Comparison of ENCODE assay signal across 8 mouse cellular contexts in genomic region chr9:19621843-19622822, GRCm38 (mm10). TPM values are rescaled to one million over a fixed set of nuclear protein-coding genes. Genes with fewer than 3 reads are reported as not detected.
DNase-seq lines count a peak whose midpoint lies in the region; ATAC-seq and TF ChIP-seq lines count a peak whose summit lies in the region.

TSS of gene Zfp317 (plus strand) at chr9:19622102.

- H3K4me3 ChIP-seq in G1E (ENCODE audit: low read depth, low read length): peak within 1 kb of the TSS; percentile 71
- H3K4me3 ChIP-seq in forebrain, embryonic 16.5 days (replicated peaks; ENCODE audit: low read length): peak within 1 kb of the TSS; percentile 58
- H3K4me3 ChIP-seq in layer of hippocampus, adult 2 months: peak within 1 kb of the TSS; percentile 75
- peak within 1 kb of the TSS; percentile 57 for H3K4me3 ChIP-seq in lung, embryonic 14.5 days (ENCODE audit: low read depth, low read length)
- H3K4me3 ChIP-seq in olfactory bulb, adult 2 months (ENCODE audit: insufficient read depth, low read depth, low read length): peak within 1 kb of the TSS; percentile 94
- H3K4me3 ChIP-seq in thymus, adult 2 months (ENCODE audit: control insufficient read depth, insufficient read depth, low read length): peak within 1 kb of the TSS; percentile 52

- peak; percentile 90 for ATAC-seq in G1E (ENCODE audit: extremely low read depth, insufficient number of reproducible peaks, low FRiP score, poor library complexity, severe bottlenecking)
- peak; percentile 97 for ATAC-seq in forebrain, embryonic 16.5 days
- peak; percentile 98 for ATAC-seq in lung, embryonic 14.5 days (ENCODE audit: insufficient read depth)

- H3K4me2 ChIP-seq in forebrain, embryonic 16.5 days (ENCODE audit: low read length): peak within 1 kb of the TSS; percentile 45
- peak within 1 kb of the TSS; percentile 53 for H3K4me2 ChIP-seq in lung, embryonic 14.5 days

- intact Hi-C loops in heart, postnatal 36 days (cut with DNase I): loop anchor here (5.0 kb wide), 1 partner anchor 1330 kb away; the partner anchor contains the start of gene Chordc1

- peaks cover 26% of the 10 kb centered on the region for H3K36me3 ChIP-seq in G1E (replicated peaks)
- peaks cover 6% of the 10 kb centered on the region; the same call in 1 of the 2 replicates for H3K36me3 ChIP-seq in forebrain, embryonic 16.5 days (ENCODE audit: control insufficient read depth, insufficient read depth)
- peaks cover 12% of the 10 kb centered on the region; the same call in 1 of the 2 replicates for H3K36me3 ChIP-seq in lung, embryonic 14.5 days (ENCODE audit: insufficient read depth)
- H3K36me3 ChIP-seq in thymus, adult 2 months (ENCODE audit: control insufficient read depth, insufficient read depth, low read length): 0 out of 2 replicates have a peak, but pooled peaks cover 4% of the 10 kb centered on the region

- no peaks in the 10 kb centered on the region for H3K27me3 ChIP-seq in G1E (ENCODE audit: insufficient read depth, low read length)
- no peaks in the 10 kb centered on the region for H3K27me3 ChIP-seq in forebrain, embryonic 16.5 days (replicated peaks; ENCODE audit: control insufficient read depth, insufficient read depth, low read length)
- H3K27me3 ChIP-seq in lung, embryonic 14.5 days (ENCODE audit: insufficient read depth, low read length): no peaks in the 10 kb centered on the region
- no peaks in the 10 kb centered on the region for H3K27me3 ChIP-seq in thymus, adult 2 months (ENCODE audit: control insufficient read depth, insufficient read depth, low read length)

- peak within 1 kb of the TSS; percentile 88 for H3K27ac ChIP-seq in forebrain, embryonic 16.5 days (ENCODE audit: low read length)
- peak within 1 kb of the TSS; percentile 81 for H3K27ac ChIP-seq in layer of hippocampus, adult 2 months
- peak within 1 kb of the TSS; percentile 94 for H3K27ac ChIP-seq in lung, embryonic 14.5 days (ENCODE audit: low read depth)
- peak within 1 kb of the TSS; percentile 63 for H3K27ac ChIP-seq in olfactory bulb, adult 2 months (ENCODE audit: insufficient read depth, low read depth, low read length)
- peak within 1 kb of the TSS; percentile 81 for H3K27ac ChIP-seq in thymus, adult 2 months (ENCODE audit: control insufficient read depth, insufficient read depth, low read length)

- peak within 1 kb of the TSS; percentile 65 for H3K9ac ChIP-seq in forebrain, embryonic 16.5 days (replicated peaks; ENCODE audit: low read depth, low read length)
- peak within 1 kb of the TSS; percentile 68 for H3K9ac ChIP-seq in lung, embryonic 14.5 days

- DNase-seq in G1E (ENCODE audit: low spot score): peak; percentile 44
- peak; percentile 83 to 92 for DNase-seq in cerebellum, adult 18-20 months
- DNase-seq in heart, postnatal 36 days: peak; percentile 79 to 83
- peak; percentile 85 to 98 for DNase-seq in layer of hippocampus, adult 2 months (ENCODE audit: low spot score in 2 of 2)
- peak; percentile 99 for DNase-seq in lung, embryonic 14.5 days
- DNase-seq in thymus, adult 2 months: peak; percentile 87

- TF ChIP-seq CTCF in G1E (IDR thresholded peaks at IDR 0.05; ENCODE audit: low read depth, low read length): no peak
- TF ChIP-seq CTCF in layer of hippocampus, adult 2 months (conservative IDR thresholded peaks at IDR 0.05): no peak
- TF ChIP-seq CTCF in lung, embryonic 14.5 days (IDR thresholded peaks at IDR 0.05; ENCODE audit: low read depth): no peak
- no peak for TF ChIP-seq CTCF in olfactory bulb, adult 2 months (IDR thresholded peaks at IDR 0.05; ENCODE audit: insufficient read depth, low read depth, low read length)
- no peak for TF ChIP-seq CTCF in thymus, adult 2 months (IDR thresholded peaks at IDR 0.05; ENCODE audit: borderline replicate concordance, control insufficient read depth, extremely low read depth, insufficient read depth, low read length, poor library complexity)

- TF ChIP-seq POLR2A in olfactory bulb, adult 2 months (IDR thresholded peaks at IDR 0.05; ENCODE audit: insufficient read depth, low read depth, low read length): peak; percentile 33; the same call in 1 of the 2 replicates
- no peak; the same call in none of the 2 replicates for TF ChIP-seq POLR2A in thymus, adult 2 months (IDR thresholded peaks at IDR 0.05; ENCODE audit: control insufficient read depth, extremely low read depth, insufficient read depth, low read length, poor library complexity)

- H3K4me1 ChIP-seq in G1E (ENCODE audit: insufficient read depth, low read depth, low read length): peaks cover 9% of the 10 kb centered on the region
- no peaks in the 10 kb centered on the region for H3K4me1 ChIP-seq in forebrain, embryonic 16.5 days (replicated peaks; ENCODE audit: control insufficient read depth, insufficient read depth, low read length)
- H3K4me1 ChIP-seq in lung, embryonic 14.5 days (ENCODE audit: insufficient read depth): no peaks in the 10 kb centered on the region
- H3K4me1 ChIP-seq in olfactory bulb, adult 2 months (ENCODE audit: control insufficient read depth, insufficient read depth, low read length): no peaks in the 10 kb centered on the region
- no peaks in the 10 kb centered on the region for H3K4me1 ChIP-seq in thymus, adult 2 months (replicated peaks; ENCODE audit: control insufficient read depth, insufficient read depth, low read length)

- 2% methylated on average over 35 of the region's 35 CpGs for WGBS in forebrain, embryonic 16.5 days
- WGBS in lung, embryonic 14.5 days: 2% methylated on average over 35 of the region's 35 CpGs
- 1% methylated on average over 35 of the region's 35 CpGs for WGBS in olfactory bulb, adult 2 months
- 3% methylated on average over 35 of the region's 35 CpGs for WGBS in thymus, adult 2 months

- H3K9me3 ChIP-seq in G1E (replicated peaks): no peaks in the 10 kb centered on the region
- no peaks in the 10 kb centered on the region for H3K9me3 ChIP-seq in forebrain, embryonic 16.5 days (ENCODE audit: control insufficient read depth, low read length)
- no peaks in the 10 kb centered on the region for H3K9me3 ChIP-seq in lung, embryonic 14.5 days (ENCODE audit: low read depth, low read length)

RNA-seq across cellular contexts. Expression of gene Zfp317, which starts in this region (rescaled TPM):
- 46.0 and 51.4 TPM in 2 replicates for total RNA-seq in G1E (2014; fragmentation: Nextera tagmentation)
- 45.9 and 46.5 TPM in 2 replicates for total RNA-seq in G1E (2017)
- polyA plus RNA-seq in G1E (2012): 1.2 and 1.6 TPM in 2 replicates
- 51.7 and 56.0 TPM in 2 replicates for polyA plus RNA-seq in forebrain, embryonic 16.5 days (2015; fragmentation: Nextera tagmentation; extraction: Ambion mirVana)
- total RNA-seq in heart, postnatal 36 days (2021): 10 to 100 TPM; 13.0 to 14.6 TPM
- 10 to 100 TPM; 19.2 to 23.6 TPM for total RNA-seq in layer of hippocampus, adult 2 months (2021)
- polyA plus RNA-seq in lung, embryonic 14.5 days (2014; fragmentation: Nextera tagmentation; extraction: Ambion mirVana): 31.5 and 33.3 TPM in 2 replicates
- polyA plus RNA-seq in olfactory bulb, adult 2 months (2012; ENCODE audit: insufficient read depth, insufficient read length, low replicate concordance, missing spikeins): not detected in 2 replicates
- 9.7 and 10.9 TPM in 2 replicates for polyA plus RNA-seq in thymus, adult 2 months (2012; rRNA removed)

Comparison
In these comparisons a context has a peak if more than half of its experiments do, and no peak if none do; other contexts are left out.
1. Peak in every context shown above with its lines: DNase-seq, ATAC-seq, H3K4me3 ChIP-seq and H3K27ac ChIP-seq.
2. DNase-seq: peak in every context shown above with its lines; median percentile 99 in lung, embryonic 14.5 days; 92 in layer of hippocampus, adult 2 months; 88 in cerebellum, adult 18-20 months; 87 in thymus, adult 2 months; 81 in heart, postnatal 36 days; 44 in G1E.